Mouse (Mus musculus) ES-Bruce4 (cell line): ENCODE measurements around the gene Ralb. TPM values are rescaled to one million over a fixed set of nuclear protein-coding genes. Genes with fewer than 3 reads are reported as not detected.

Source experiments
- H3K27ac ChIP-seq: 2 replicates; pipeline ENCODE4 v1.5.1; 2012; ENCODE audit warnings: low read length, inconsistent platforms; ENCODE audit not compliant: insufficient read depth
- H3K27me3 ChIP-seq: 2 replicates; pipeline ENCODE4 v1.6.1; 2012; ENCODE audit warnings: mild to moderate bottlenecking, low read length, inconsistent platforms; ENCODE audit not compliant: control insufficient read depth, poor library complexity, insufficient read depth, severe bottlenecking
- H3K36me3 ChIP-seq: 2 replicates; pipeline ENCODE4 v1.6.1; 2012; ENCODE audit warnings: inconsistent platforms, mild to moderate bottlenecking, low read length, moderate library complexity; ENCODE audit not compliant: control insufficient read depth, poor library complexity, insufficient read depth, severe bottlenecking
- H3K4me1 ChIP-seq: one replicate; pipeline ENCODE4 v1.8.1; 2011; ENCODE audit warnings: low read length; ENCODE audit not compliant: control insufficient read depth, insufficient read depth
- H3K4me3 ChIP-seq: 2 replicates; pipeline ENCODE4 v1.5.1; 2011; ENCODE audit warnings: low read depth, mild to moderate bottlenecking, low read length
- H3K9ac ChIP-seq: 2 replicates; pipeline ENCODE4 v1.6.1; 2012; ENCODE audit warnings: low read depth, mild to moderate bottlenecking, inconsistent platforms; ENCODE audit not compliant: poor library complexity, severe bottlenecking
- H3K9me3 ChIP-seq: replicated peaks from 2 replicates; pipeline ENCODE4 v1.6.1; 2012; ENCODE audit warnings: mild to moderate bottlenecking, low read length, inconsistent platforms; ENCODE audit not compliant: control insufficient read depth, poor library complexity, insufficient read depth, severe bottlenecking
- CTCF ChIP-seq: IDR thresholded peaks from one replicate; pipeline ENCODE4 v1.8.1; 2011; ENCODE audit warnings: low read depth, low read length
- EP300 ChIP-seq: IDR thresholded peaks from 2 replicates; pipeline ENCODE4 v1.6.1; 2011; ENCODE audit warnings: low read depth, low read length; ENCODE audit not compliant: insufficient read depth
- POLR2A ChIP-seq: IDR thresholded peaks from one replicate; pipeline ENCODE4 v1.8.1; 2011; ENCODE audit warnings: low read length; ENCODE audit not compliant: insufficient read depth
- polyA plus RNA-seq: library from polyadenylated mRNA; stranded (reverse); fragments of >200 nt; gene quantifications from 2 replicates; pipeline ENCODE4 v1.2.4, GENCODE M21; 2011; ENCODE audit warnings: low read depth; ENCODE audit not compliant: missing spikeins, insufficient read depth, insufficient read length

Gene Ralb
- polyA plus RNA-seq, 1 experiment, result 54.8 TPM

- no peak for TF ChIP-seq EP300
- Histone ChIP-seq H3K4me1 (peaks cover 12% of the 10 kb centered on the region), H3K36me3 (no peaks in the 10 kb centered on the region), H3K9me3 (no peaks in the 10 kb centered on the region), H3K4me3 (no peak overlapping the region), H3K9ac (no peak overlapping the region), H3K27me3 (no peaks in the 10 kb centered on the region), H3K27ac (no peak overlapping the region)
These were observed 10.4 kb downstream of the Ralb start for GRCm38 (mm10) chr1:119494024-119494711.

- Histone ChIP-seq H3K36me3 (no peaks in the 10 kb centered on the region), H3K27ac (no peak overlapping the region), H3K4me3 (no peak overlapping the region), H3K9me3 (no peaks in the 10 kb centered on the region), H3K27me3 (no peaks in the 10 kb centered on the region), H3K4me1 (peaks cover 4% of the 10 kb centered on the region), H3K9ac (no peak overlapping the region)
- TF ChIP-seq EP300 (no peak), POLR2A (no peak), CTCF (no peak)
These were observed 12.1 kb downstream of the Ralb start for GRCm38 (mm10) chr1:119492505-119492904.

GRCm38 (mm10) chr1:119492097-119492496 lies 12.5 kb downstream of the Ralb start:
- H3K27me3 ChIP-seq, result no peaks in the 10 kb centered on the region
- no peak overlapping the region for H3K4me3 ChIP-seq
- TF ChIP-seq EP300 (no peak), CTCF (no peak), POLR2A (no peak)
- no peaks in the 10 kb centered on the region for H3K36me3 ChIP-seq
- H3K4me1 ChIP-seq, result peaks cover 3% of the 10 kb centered on the region
- H3K9me3 ChIP-seq, result no peaks in the 10 kb centered on the region
- H3K27ac ChIP-seq, result no peak overlapping the region
- no peak overlapping the region for H3K9ac ChIP-seq

- Histone ChIP-seq H3K36me3 (no peaks in the 10 kb centered on the region), H3K4me1 (peaks cover 9% of the 10 kb centered on the region), H3K27me3 (no peaks in the 10 kb centered on the region), H3K9me3 (no peaks in the 10 kb centered on the region), H3K4me3 (no peak overlapping the region), H3K27ac (no peak overlapping the region), H3K9ac (no peak overlapping the region)
- TF ChIP-seq POLR2A, result no peak
- no peak for TF ChIP-seq EP300
- TF ChIP-seq CTCF, result no peak
These were observed 13.8 kb downstream of the Ralb start for GRCm38 (mm10) chr1:119490765-119491164.

- Histone ChIP-seq H3K36me3 (no peaks in the 10 kb centered on the region), H3K4me3 (no peak overlapping the region), H3K9ac (no peak overlapping the region), H3K27me3 (no peaks in the 10 kb centered on the region), H3K9me3 (no peaks in the 10 kb centered on the region), H3K27ac (no peak overlapping the region), H3K4me1 (peaks cover 9% of the 10 kb centered on the region)
- no peak for TF ChIP-seq EP300
These were observed 16.5 kb downstream of the Ralb start for GRCm38 (mm10) chr1:119487917-119488590.

- Histone ChIP-seq H3K9ac (no peak overlapping the region), H3K27me3 (no peaks in the 10 kb centered on the region), H3K4me3 (no peak overlapping the region), H3K4me1 (peaks cover 9% of the 10 kb centered on the region), H3K36me3 (no peaks in the 10 kb centered on the region), H3K9me3 (no peaks in the 10 kb centered on the region), H3K27ac (0 out of 2 replicates have a peak overlapping the region, but pooled peaks have one; percentile 5)
- TF ChIP-seq CTCF (no peak), POLR2A (no peak), EP300 (peak; percentile 70)
These were observed 18.8 kb downstream of the Ralb start for GRCm38 (mm10) chr1:119485825-119486224.
